Mouse (Mus musculus): Measurements from ENCODE around the gene Hspbap1. TPM values are rescaled to one million over a fixed set of nuclear protein-coding genes. Genes with fewer than 3 reads are reported as not detected.

The Hspbap1 gene
- total and polyA plus RNA-seq, 3 experiments, result 13.6 to 15.9 (median 15.3) TPM

- Histone ChIP-seq H3K36me3 (replicated peaks in 1 of 2; ENCODE audit: control insufficient read depth in 1 of 2, insufficient read depth in 1 of 2, low read length in 1 of 2) (peaks cover 22 to 55% of the 10 kb centered on the region in 2 experiments), H3K4me2 (ENCODE audit: insufficient read depth, low read depth, poor library complexity, severe bottlenecking) (no peak overlapping the region), H3K27ac (ENCODE audit: insufficient read depth, low read depth) (no peak overlapping the region), H3K79me2 (replicated peaks; ENCODE audit: control insufficient read depth, extremely low read depth, insufficient read depth, poor library complexity, severe bottlenecking) (no peaks in the 10 kb centered on the region), H3K9ac (ENCODE audit: insufficient read depth, low read depth) (no peak overlapping the region), H3K27me3 (replicated peaks) (no peaks in the 10 kb centered on the region), H3K9me3 (replicated peaks; ENCODE audit: low read length) (peaks cover 4% of the 10 kb centered on the region), H3K4me1 (ENCODE audit: control insufficient read depth in 1 of 2, insufficient read depth in 2 of 2) (no peaks in the 10 kb centered on the region), H3K4me3 (replicated peaks in 1 of 3; ENCODE audit: low read depth in 2 of 3, low read length in 2 of 3, poor library complexity in 1 of 3) (no peak overlapping the region)
- in situ Hi-C loops (cut with MboI; ENCODE audit: low pct_ligation_motif_present, low pct_unique_long_range_greater_than_20kb, low sequenced_read_pairs) (no loop called here), dilution Hi-C loops (cut with MboI; ENCODE audit: extremely low pct_ligation_motif_present, extremely low pct_unique_long_range_greater_than_20kb, low sequenced_read_pairs) (no loop called here)
- TF ChIP-seq CHD1 (IDR thresholded peaks at IDR 0.05; ENCODE audit: low read depth, low read length) (no peak), CTCF (conservative IDR thresholded peaks at IDR 0.05 in 1 of 2, IDR thresholded peaks at IDR 0.05 in 1 of 2; ENCODE audit: low read depth in 2 of 2, low read length in 2 of 2) (peak; percentile 78 to 90), JUN (IDR thresholded peaks at IDR 0.05; ENCODE audit: insufficient read depth, low read depth, low read length) (no peak), JUND (conservative IDR thresholded peaks at IDR 0.05; ENCODE audit: low read depth, low read length) (peak; percentile 49; the same call in 1 of the 2 replicates), ZC3H11A (IDR thresholded peaks at IDR 0.05; ENCODE audit: low read depth, low read length) (no peak), MYC (IDR thresholded peaks at IDR 0.05; ENCODE audit: low read depth, low read length) (0 out of 2 replicates have a peak, but pooled peaks have one; percentile 40), SMC3 (IDR thresholded peaks at IDR 0.05; ENCODE audit: low read depth, low read length) (peak; percentile 86), RAD21 (IDR thresholded peaks at IDR 0.05; ENCODE audit: low read depth, low read length) (peak; percentile 70), UBTF (IDR thresholded peaks at IDR 0.05; ENCODE audit: low read depth, low read length) (no peak)
- DNase-seq (ENCODE audit: extremely low read depth), result peak; percentile 73
Observed at GRCm38 (mm10) chr16:35839680-35840079, 69.5 kb downstream of the Hspbap1 start.

GRCm38 (mm10) chr16:35847138-35847537 is 77.0 kb downstream of the Hspbap1 start:
- no peaks in the 10 kb centered on the region for H3K9me3 ChIP-seq (replicated peaks; ENCODE audit: low read length)
- H3K4me2 ChIP-seq (ENCODE audit: insufficient read depth, low read depth, poor library complexity, severe bottlenecking), result no peak overlapping the region
- H3K4me1 ChIP-seq (ENCODE audit: control insufficient read depth in 1 of 2, insufficient read depth in 2 of 2), result no peaks in the 10 kb centered on the region
- dilution Hi-C loops (cut with MboI; ENCODE audit: extremely low pct_ligation_motif_present, extremely low pct_unique_long_range_greater_than_20kb, low sequenced_read_pairs) (no loop called here), in situ Hi-C loops (cut with MboI; ENCODE audit: low pct_ligation_motif_present, low pct_unique_long_range_greater_than_20kb, low sequenced_read_pairs) (no loop called here)
- H3K79me2 ChIP-seq (replicated peaks; ENCODE audit: control insufficient read depth, extremely low read depth, insufficient read depth, poor library complexity, severe bottlenecking), result no peaks in the 10 kb centered on the region
- no peaks in the 10 kb centered on the region for H3K27me3 ChIP-seq (replicated peaks)
- TF ChIP-seq NRF1 (IDR thresholded peaks at IDR 0.05; ENCODE audit: low read depth, low read length), result no peak
- no peak for TF ChIP-seq ETS1 (conservative IDR thresholded peaks at IDR 0.05; ENCODE audit: low read depth, low read length)
- TF ChIP-seq TCF12 (IDR thresholded peaks at IDR 0.05; ENCODE audit: low read depth, low read length), result no peak
- no peak for TF ChIP-seq MYC (IDR thresholded peaks at IDR 0.05; ENCODE audit: low read depth, low read length)
- no peak for TF ChIP-seq SMC3 (IDR thresholded peaks at IDR 0.05; ENCODE audit: low read depth, low read length)
- no peak for TF ChIP-seq USF2 (conservative IDR thresholded peaks at IDR 0.05; ENCODE audit: low read depth, low read length)
- no peak for TF ChIP-seq JUN (IDR thresholded peaks at IDR 0.05; ENCODE audit: insufficient read depth, low read depth, low read length)
- TF ChIP-seq MXI1 (IDR thresholded peaks at IDR 0.05; ENCODE audit: low read depth, low read length), result no peak
- no peak for TF ChIP-seq RCOR1 (conservative IDR thresholded peaks at IDR 0.05; ENCODE audit: low read depth, low read length)
- TF ChIP-seq ELF1 (IDR thresholded peaks at IDR 0.05; ENCODE audit: low read depth, low read length), result no peak
- no peak for TF ChIP-seq MEF2A (IDR thresholded peaks at IDR 0.05; ENCODE audit: borderline replicate concordance, low read depth, low read length)
- TF ChIP-seq JUND (conservative IDR thresholded peaks at IDR 0.05; ENCODE audit: low read depth, low read length), result no peak
- no peak for TF ChIP-seq KAT2A (IDR thresholded peaks at IDR 0.05; ENCODE audit: insufficient replicate concordance, low read length)
- no peak for TF ChIP-seq NELFE (IDR thresholded peaks at IDR 0.05; ENCODE audit: low read depth, low read length)
- TF ChIP-seq E2F4 (IDR thresholded peaks at IDR 0.05; ENCODE audit: insufficient replicate concordance, low read depth, low read length), result no peak
- TF ChIP-seq UBTF (IDR thresholded peaks at IDR 0.05; ENCODE audit: low read depth, low read length), result no peak
- TF ChIP-seq ZNF384 (IDR thresholded peaks at IDR 0.05; ENCODE audit: low read depth, low read length), result no peak
- TF ChIP-seq MAFK (IDR thresholded peaks at IDR 0.05; ENCODE audit: insufficient replicate concordance, low read length), result no peak
- no peak for TF ChIP-seq TBP (conservative IDR thresholded peaks at IDR 0.05; ENCODE audit: low read depth, low read length)
- no peak for TF ChIP-seq POLR2AphosphoS2 (IDR thresholded peaks at IDR 0.05; ENCODE audit: low read depth, low read length)
- H3K9ac ChIP-seq (ENCODE audit: insufficient read depth, low read depth), result no peak overlapping the region
- DNase-seq (ENCODE audit: extremely low read depth), result no peak
- H3K4me3 ChIP-seq (replicated peaks in 1 of 3; ENCODE audit: low read depth in 2 of 3, low read length in 2 of 3, poor library complexity in 1 of 3), result no peak overlapping the region
- peaks cover 9 to 24% of the 10 kb centered on the region in 2 experiments for H3K36me3 ChIP-seq (replicated peaks in 1 of 2; ENCODE audit: control insufficient read depth in 1 of 2, insufficient read depth in 1 of 2, low read length in 1 of 2)
- no peak overlapping the region for H3K27ac ChIP-seq (ENCODE audit: insufficient read depth, low read depth)

All from CH12.LX (cell line).